ENCODE assay signal across 8 mouse cellular contexts in genomic region chr5:138473601-138474000, GRCm38 (mm10). TPM values are rescaled to one million over a fixed set of nuclear protein-coding genes. Genes with fewer than 3 reads are reported as not detected.
DNase-seq lines count a peak whose midpoint lies in the region; ATAC-seq and TF ChIP-seq lines count a peak whose summit lies in the region.

No protein-coding gene starts in this region.

- no peaks in the 10 kb centered on the region for H3K4me1 ChIP-seq in neural tube, embryonic 15.5 days
- H3K4me1 ChIP-seq in cerebellum, adult 2 months (ENCODE audit: control insufficient read depth, insufficient read depth, low read length): no peaks in the 10 kb centered on the region
- H3K4me1 ChIP-seq in lung, postnatal 0 days (ENCODE audit: insufficient read depth, low read depth, low read length): no peaks in the 10 kb centered on the region

- no peak for TF ChIP-seq POLR2A in cerebellum, adult 2 months (IDR thresholded peaks at IDR 0.05; ENCODE audit: borderline replicate concordance, insufficient read depth, low read length)

- intact Hi-C loops in heart, postnatal 36 days (cut with DNase I): loop anchor here (10.0 kb wide), 1 partner anchor 249 kb away; the partner anchor contains the start of gene Nxpe5

- no peak overlapping the region for H3K27ac ChIP-seq in neural tube, embryonic 15.5 days (replicated peaks)
- H3K27ac ChIP-seq in cerebellum, adult 2 months (ENCODE audit: insufficient read depth, low read length): no peak overlapping the region
- no peak overlapping the region for H3K27ac ChIP-seq in lung, postnatal 0 days (ENCODE audit: low read length)

- no peak overlapping the region for H3K9ac ChIP-seq in neural tube, embryonic 15.5 days (replicated peaks)
- no peak overlapping the region for H3K9ac ChIP-seq in lung, postnatal 0 days (replicated peaks; ENCODE audit: low read depth)

- no peaks in the 10 kb centered on the region for H3K27me3 ChIP-seq in neural tube, embryonic 15.5 days (replicated peaks)
- no peaks in the 10 kb centered on the region for H3K27me3 ChIP-seq in cerebellum, adult 2 months (ENCODE audit: control insufficient read depth, insufficient read depth, low read length)
- H3K27me3 ChIP-seq in lung, postnatal 0 days (replicated peaks; ENCODE audit: insufficient read depth, low read length): no peaks in the 10 kb centered on the region

- no peak for ATAC-seq in cerebellum, adult (ENCODE audit: insufficient number of reproducible peaks, low FRiP score, low TSS enrichment)
- no peak for ATAC-seq in neural tube, embryonic 15.5 days (ENCODE audit: low FRiP score)
- no peak for ATAC-seq in lung, postnatal 0 days

- TF ChIP-seq CTCF in cerebellum, adult 2 months (IDR thresholded peaks at IDR 0.05; ENCODE audit: borderline replicate concordance, insufficient read depth, low read depth, low read length): peak; percentile 84
- TF ChIP-seq CTCF in lung, postnatal 0 days (IDR thresholded peaks at IDR 0.05): peak; percentile 90

- TF ChIP-seq EP300 in lung, postnatal 0 days (IDR thresholded peaks at IDR 0.05): no peak

- no peak overlapping the region for H3K4me2 ChIP-seq in neural tube, embryonic 15.5 days
- H3K4me2 ChIP-seq in lung, postnatal 0 days (replicated peaks; ENCODE audit: low read depth, low read length): no peak overlapping the region

- WGBS in neural tube, embryonic 15.5 days: 28% methylated on average over 6 of the region's 6 CpGs
- WGBS in cerebellum, adult 2 months: 14% methylated on average over 6 of the region's 6 CpGs
- 20% methylated on average over 6 of the region's 6 CpGs for WGBS in lung, postnatal 0 days

- H3K4me3 ChIP-seq in neural tube, embryonic 15.5 days (replicated peaks): no peak overlapping the region
- no peak overlapping the region for H3K4me3 ChIP-seq in cerebellum, adult 2 months (replicated peaks; ENCODE audit: insufficient read depth, low read depth, low read length)
- no peak overlapping the region for H3K4me3 ChIP-seq in lung, postnatal 0 days (ENCODE audit: low read depth, low read length)

- no peaks in the 10 kb centered on the region for H3K36me3 ChIP-seq in neural tube, embryonic 15.5 days
- H3K36me3 ChIP-seq in lung, postnatal 0 days (ENCODE audit: insufficient read depth, low read length): no peaks in the 10 kb centered on the region

- DNase-seq in cerebellum, adult 11 months: peak; percentile 21
- DNase-seq in neural tube, embryonic 10.5 days (ENCODE audit: extremely low spot score, low spot score): peak; percentile 54
- DNase-seq in cerebellum, adult 2 months: peak; percentile 33 to 54
- peak; percentile 34 to 62 for DNase-seq in heart, postnatal 36 days
- peak; percentile 63 for DNase-seq in lung, postnatal 0 days (ENCODE audit: low spot score)
- DNase-seq in spleen, postnatal 10 days (ENCODE audit: low spot score in 2 of 2): peak; percentile 13 to 65

- no peaks in the 10 kb centered on the region for H3K9me3 ChIP-seq in neural tube, embryonic 15.5 days (replicated peaks)
- no peaks in the 10 kb centered on the region for H3K9me3 ChIP-seq in lung, postnatal 0 days (ENCODE audit: low read length)

RNA-seq across cellular contexts. Expression of gene Zfp157, which starts 32.3 kb away (rescaled TPM):
- 50.8 and 58.1 TPM in 2 replicates for polyA plus RNA-seq in neural tube, embryonic 15.5 days (2015; fragmentation: Nextera tagmentation; extraction: Ambion mirVana)
- polyA plus RNA-seq in cerebellum, adult 2 months (2012; rRNA removed): 18.4 and 19.2 TPM in 2 replicates
- 1 to 10 TPM; 4.9 to 5.4 TPM for total RNA-seq in heart, postnatal 36 days (2021)
- 15.4 and 15.8 TPM in 2 replicates for polyA plus RNA-seq in lung, postnatal 0 days (2015; fragmentation: Nextera tagmentation; extraction: Ambion mirVana)
